Mouse (Mus musculus) CD8-positive naive resting alpha-beta T cell, adult 2 months (primary cell): Measurements from ENCODE around the gene Limch1.

Source experiments
- DNase-seq, 2 experiments: peaks; one replicate each; pipeline ENCODE4 v3.0.0; 2022; ENCODE audit warnings: low read depth in 2 of 2, low spot score in 2 of 2

Limch1 gene

DNA sequence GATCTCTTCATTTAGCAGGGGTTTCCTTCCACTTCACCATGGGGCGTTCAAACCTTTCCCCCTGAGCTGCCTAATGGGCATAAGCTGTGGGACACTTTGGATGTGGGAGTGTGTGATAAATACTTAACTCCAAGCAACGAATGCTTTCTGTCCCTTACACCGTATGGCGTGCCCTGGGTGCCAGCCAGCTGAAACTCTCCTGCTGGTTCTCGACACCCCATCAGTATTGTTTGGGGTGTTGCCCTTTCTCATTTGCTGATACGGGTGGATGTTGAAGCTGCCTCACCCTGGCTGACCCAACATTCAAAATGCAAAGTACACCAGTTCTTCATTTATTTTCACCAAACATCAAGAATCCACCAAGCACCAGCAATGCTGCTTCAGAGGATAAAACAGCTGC lies 168.2 kb downstream of the Limch1 start:
- no peak for DNase-seq

DNA sequence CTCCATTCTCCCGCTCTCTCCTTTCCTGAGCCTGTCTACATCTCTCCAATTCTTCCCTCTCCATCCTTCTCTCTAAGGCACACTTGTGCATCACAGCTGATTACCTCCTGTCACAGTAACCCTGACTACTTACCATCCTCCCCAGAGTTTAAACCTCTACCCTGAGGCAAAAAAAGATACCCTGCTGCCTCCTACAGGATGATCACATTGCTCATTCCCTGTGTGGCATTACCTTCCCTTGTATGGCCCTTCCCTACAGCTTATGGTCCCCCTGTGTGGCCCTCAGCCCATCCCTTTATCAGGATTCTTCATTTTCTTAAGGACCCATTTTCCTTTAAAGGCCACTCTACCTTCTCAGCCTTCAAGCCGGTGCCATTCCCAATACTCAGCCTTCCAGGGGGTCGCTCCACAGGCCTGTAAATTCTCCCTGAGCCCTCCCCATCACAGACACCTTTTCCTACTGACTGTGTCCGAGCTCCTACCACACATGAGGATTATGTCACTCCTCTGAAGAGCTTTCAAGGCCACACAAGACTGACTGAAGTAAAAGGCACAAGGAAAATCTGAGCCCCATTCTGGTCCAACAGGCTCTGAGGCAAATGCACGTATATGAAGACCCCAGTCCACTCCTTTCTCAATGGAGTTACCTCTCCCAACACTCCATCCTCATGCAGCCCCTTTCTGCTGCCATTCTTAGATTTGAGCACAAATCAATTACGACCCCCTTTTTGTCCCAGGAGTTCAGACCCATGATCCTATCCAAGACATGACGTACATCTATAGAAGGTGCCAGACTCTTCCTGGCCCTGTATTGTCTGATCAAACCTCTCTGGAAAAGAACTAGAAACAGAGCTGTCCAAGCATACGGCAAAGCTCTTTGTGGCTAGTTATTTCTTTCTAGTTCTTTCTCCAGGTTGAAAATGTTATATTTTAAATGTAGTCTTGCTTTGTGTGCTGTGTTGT lies 172.0 kb downstream of the Limch1 start:
- DNase-seq: no peak

DNA sequence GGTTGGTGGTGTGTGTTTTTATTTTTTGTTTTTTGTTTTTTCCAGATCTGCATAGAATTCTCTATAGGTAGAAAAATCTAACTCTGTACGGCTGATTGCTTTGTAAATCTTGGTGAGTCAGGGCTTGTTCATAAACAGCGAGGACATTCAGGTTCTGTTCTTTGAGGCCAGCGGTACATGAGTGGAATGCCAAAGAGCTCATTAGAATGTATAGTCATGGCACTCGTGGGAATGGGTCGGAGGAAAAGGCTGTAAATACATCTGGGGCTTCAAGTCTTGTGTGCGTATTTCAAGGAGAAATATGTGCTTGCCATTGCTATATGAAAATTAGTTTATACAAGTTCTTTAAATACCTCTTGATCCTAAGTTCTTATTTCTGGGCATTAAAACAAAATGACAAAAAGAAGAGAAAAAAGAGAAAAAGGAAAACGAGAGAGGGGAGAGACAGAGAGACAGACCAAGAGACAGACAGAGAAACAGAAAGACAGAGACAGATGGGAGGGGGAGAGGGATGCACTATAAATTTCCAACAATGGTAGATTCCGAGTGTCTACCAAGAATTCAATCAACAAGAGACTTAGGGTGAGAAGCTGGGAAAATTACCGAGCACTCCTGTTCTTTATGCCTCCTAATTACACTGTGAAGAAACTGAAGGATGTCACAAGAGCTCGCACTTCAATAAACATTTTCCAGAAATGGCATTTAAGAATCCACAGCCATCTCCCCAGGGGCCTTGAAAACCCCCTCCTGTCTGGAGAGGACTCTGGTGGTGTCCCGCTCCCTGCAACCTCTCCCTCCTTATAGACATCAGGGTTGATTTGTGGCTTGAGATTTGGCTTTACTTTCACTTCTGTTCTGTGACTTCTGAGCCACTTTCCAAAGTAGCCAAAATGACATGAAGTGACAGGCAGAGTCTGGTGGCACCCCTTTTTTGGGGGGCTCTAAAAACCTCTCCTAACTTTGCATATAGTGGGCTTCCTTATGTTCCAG lies 173.0 kb downstream of the Limch1 start:
- no peak for DNase-seq

DNA sequence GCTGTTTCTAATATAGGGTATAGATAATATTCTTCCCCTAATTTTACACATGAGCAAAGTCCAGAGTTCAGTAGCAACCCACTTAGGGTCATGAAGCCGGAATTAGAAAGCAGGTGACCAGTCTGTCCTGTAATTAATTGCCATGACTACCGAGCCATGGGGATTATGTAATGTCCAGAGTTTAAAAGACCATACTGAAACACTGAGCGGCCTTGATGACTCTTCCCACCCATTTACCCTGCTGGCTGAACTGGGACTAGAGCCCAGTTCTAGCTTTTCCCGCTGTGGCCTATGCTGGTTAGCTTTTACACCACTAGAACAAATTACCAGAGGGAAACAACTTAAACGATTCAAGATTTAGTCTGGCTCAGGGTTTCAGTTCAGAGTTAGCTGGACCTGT lies 177.0 kb downstream of the Limch1 start:
- no peak for DNase-seq

DNA sequence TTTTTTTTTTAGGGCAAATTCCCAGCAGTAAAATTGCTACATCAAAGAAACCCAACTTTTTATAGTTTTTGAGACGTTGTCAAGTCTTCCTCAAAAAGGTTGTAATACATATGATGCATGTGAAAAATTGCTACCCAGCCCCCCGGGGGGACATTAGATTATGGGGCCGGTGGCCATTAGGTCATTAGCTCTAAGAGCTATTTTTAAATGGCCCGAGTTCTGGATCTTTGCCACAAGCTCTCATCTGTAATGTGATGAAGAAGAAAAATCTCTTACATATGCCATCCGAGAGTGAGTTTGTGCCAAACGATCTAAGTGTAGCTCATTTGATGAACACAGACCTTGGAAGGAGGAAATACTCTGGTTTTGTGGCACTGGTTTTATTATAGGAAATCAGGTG lies 183.7 kb downstream of the Limch1 start:
- DNase-seq: no peak

DNA sequence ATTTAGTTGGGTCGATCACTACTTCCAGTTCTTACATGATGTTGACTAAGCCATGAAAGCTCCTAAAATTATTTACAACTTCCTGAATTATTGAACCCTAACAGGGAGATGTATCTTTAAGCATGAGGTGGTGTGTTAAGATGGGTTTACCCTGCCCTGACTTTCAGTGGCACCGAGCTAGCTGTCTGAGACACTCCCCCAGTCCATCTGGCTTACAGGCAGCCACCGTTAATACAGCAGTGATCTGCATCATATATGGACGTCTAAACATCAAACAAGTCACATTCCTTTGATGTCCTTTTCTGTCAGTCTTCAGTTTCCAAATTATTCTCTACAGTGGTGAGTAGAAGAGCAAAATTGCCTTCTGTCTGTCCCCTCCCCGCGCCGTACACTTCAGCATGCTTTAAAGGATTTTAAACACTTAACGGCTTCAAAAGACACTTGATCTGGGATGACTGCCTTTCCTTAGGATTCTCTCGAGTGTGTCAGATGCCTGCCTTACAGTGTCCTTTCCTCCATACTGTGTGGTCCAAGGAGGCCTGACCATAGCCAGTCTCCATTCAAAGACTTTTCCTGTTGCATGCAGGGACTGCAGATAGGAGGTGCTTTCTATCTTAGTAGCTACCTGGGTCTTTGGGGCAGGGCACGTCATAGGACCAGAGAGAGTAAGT lies 187.6 kb downstream of the Limch1 start:
- DNase-seq: no peak

DNA sequence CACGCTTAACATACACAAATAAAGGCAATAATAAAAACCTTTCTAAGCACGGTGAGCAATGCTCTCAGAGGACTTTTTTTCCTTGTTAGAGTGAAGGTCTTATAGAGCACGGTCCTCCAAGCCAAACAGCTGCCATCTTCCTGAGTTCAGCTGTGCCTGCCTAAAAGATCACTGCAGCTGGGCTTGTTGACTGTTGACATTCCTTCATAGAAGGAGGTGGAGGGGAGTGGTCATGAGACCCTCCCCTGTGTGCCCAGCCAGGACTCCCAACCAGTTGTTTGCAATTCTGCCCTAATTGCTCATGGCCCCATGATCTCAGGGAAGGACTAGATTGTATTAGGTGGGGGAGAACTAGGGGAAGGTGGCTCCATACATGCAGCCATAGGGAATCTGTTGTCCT lies 189.0 kb downstream of the Limch1 start:
- no peak for DNase-seq

DNA sequence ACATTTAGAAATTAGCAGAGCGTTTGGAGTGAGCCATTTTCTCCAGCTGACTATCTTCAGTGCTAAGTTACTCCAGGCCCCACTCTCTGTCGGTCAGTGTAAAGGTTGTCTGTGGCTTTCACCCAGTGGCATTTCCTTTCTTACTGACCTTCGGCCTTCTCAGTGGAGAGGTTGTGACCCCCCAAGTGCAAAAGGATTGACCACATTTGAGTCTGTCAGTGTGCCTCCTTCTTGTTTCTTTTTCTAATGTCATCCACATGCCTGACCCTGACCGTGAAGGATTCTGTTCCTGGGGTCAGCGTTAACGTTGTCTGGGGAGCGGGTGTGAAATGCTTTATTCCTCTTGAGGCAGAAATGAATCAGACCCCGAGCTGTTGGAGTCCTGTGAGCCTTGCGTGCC lies 191.7 kb downstream of the Limch1 start:
- DNase-seq: no peak

DNA sequence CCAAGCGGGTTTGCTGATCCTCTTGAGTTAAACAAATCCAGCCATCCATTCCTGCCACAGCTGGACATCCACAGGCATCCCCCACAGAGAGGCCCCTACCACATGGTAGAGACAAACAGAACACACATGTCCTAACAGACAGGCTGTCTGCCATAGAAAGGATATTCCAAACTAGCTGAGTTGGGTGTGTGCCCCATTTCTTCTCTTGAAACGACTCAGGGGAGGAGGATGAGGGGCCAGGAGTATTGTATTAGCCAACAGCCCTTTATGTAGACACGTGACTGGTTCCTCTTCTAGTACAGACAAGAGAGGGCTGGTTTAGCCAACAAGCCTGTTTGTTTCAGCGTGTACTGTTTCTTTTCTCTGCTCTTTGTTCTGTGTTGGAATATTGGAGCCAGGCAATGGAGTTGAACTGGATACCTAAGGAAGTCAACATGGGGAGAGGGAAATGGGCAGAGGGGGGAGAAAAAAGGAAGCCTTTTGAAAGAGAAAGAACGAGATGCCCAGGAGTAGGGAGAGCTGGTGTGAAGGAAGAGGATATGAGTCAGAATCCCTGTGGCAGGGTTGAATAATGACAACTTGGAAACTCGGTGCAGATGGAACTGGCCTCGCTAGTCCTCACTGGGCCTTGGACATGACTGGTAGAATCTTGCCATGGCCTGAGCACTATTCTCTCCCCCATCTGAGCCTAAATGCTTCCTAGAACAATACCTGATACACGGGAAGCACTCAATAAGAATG lies 196.3 kb downstream of the Limch1 start:
- no peak for DNase-seq

DNA sequence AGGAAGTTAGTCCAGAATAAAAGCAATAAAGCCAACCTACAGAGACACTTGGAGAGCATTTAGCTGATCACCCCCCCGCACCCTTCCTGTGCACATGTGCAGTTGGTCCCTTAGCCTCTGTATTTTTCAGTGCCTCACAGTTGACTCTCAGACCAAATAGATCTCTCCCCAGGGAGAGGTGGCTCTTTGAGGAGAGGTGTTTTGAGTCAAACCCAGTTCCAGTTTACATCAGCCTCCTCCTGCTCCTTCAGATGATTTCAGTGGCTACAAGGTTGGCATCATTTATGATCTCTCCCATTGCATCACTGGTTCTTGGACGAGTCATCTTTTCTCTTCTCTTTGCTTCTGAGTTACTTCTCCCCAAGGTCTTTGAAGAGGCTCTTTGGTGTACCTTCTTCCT lies 197.3 kb downstream of the Limch1 start:
- DNase-seq: no peak

DNA sequence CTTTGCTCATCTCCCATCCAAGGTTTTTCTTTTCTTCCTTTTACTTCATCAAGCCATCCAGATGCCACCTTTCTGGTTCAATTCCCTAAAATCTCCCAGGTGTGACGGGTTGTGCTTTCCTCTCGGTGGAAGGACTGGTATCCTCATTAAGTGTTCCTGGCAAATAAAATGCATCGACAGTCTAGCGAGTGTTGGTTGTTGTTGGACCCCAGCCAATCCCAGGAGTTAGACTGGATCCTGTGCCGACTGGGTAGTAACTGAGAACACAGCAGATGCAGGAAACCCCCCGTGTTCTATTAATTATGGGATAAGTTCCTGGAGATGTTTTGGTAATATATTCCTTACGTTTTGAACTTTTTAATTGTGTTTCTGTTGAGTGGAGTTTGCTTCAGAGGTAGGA lies 197.9 kb downstream of the Limch1 start:
- DNase-seq: no peak

DNA sequence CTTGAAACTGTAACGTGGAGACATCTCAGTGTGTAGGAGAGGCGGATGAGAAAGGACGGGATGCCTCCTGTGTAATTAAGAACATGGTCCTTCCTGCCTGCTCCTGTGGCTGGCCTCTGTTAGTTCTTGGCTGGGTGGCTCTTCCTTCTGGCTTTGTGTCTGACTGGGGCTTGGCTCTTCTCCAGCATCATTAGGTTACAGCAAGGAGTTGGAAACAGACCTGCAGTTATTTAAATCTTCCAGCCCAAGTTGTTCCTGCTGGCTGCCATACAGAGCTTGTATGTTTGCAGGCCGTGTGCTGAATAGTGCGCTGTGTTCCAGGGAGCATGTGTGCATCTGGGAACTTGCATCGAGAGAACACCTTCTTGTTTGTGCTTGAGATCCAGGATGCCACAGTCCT lies 202.3 kb downstream of the Limch1 start:
- DNase-seq: no peak

DNA sequence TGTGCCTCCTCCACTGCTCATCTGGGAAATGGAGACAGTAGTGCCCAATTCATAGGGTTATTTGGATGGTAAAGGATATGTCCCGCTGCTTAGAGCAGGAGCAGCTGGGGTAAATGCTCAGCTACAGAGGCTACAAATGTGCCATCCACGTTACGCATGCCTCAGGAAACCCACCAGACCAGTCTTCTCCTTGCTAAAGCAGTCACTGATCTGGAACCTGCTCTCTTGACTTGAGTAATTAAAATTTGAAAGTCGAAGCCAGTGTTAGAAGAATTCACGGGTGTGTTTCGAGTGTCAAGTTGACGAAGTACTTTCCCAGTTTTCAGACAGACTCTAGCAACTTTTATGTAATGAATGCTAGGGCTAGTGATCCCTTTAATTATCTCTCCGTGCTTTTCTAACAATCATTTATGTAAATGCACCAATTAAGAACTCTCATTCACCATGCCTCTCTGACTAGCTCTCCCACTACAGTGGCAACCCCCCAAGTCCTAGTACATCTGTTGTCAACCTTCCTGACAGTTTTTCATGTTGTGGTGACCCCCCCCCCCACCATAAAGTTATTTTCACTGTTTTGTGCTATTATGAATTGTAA lies 203.6 kb downstream of the Limch1 start:
- DNase-seq: no peak

DNA sequence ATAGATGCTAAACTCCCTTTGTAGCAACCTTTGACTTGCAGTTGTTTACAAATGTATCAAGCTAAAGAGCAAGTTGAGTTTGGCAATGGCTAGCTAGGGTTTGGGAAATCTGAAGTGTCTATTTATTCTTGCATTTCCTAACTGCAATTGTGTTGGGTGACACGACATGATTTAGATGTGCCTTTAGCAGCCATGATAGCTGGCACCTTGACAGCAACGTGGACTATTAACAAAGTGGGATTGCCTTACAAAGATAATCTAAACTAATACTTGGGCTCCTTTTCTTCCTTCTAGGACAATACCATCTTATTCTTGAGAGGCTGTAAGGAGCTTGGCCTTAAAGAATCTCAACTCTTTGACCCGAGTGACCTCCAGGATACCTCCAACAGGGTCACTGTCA lies 207.7 kb downstream of the Limch1 start:
- no peak for DNase-seq

DNA sequence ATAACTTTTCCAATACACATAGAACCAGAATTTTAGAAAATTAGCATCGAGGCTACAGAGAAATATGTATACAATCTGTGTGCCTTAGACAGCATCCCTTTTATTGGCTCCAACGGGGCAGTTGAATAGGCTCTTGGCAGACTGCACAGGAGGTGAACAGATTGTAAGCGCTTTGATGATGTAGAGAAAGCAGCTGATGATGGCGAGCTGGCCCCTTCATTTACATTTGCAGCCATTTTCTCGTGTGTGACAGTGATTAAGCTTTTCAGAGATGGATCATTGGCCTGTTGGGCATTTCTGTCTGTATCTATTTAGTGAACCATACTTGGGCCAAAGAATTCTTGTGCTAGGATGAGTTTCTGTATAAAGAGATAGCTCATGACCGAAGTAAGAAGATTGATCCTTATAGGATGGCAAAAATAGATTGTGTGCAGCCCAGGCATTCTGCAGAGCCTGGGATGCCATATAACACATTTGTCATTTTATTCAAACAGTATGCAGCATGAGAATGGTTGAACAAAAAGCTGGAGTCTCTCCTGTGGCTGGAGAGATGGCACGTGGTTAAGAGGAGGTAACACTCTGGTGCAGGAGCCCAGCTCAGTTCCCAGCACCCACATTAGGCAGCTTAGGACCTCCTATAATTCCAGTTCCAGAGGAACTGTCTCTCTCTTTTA lies 208.5 kb downstream of the Limch1 start:
- DNase-seq: no peak

DNA sequence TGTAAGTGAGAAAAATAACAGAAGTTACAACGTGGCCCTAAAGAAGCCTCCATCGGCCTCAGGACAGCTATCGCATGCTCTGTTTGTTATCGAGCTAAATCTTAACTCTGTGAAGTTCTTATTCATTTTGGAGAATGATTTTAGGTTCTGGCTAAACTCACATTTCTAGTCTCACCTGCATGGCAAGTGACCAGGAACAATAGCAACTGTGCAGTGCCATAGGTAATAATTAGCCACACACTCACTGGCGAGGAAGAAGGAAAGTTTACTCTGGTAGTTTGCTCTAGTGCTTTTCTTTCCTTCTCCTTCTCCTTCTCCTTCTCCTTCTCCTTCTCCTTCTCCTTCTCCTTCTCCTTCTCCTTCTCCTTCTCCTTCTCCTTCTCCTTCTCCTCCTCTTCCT lies 209.6 kb downstream of the Limch1 start:
- DNase-seq: no peak

DNA sequence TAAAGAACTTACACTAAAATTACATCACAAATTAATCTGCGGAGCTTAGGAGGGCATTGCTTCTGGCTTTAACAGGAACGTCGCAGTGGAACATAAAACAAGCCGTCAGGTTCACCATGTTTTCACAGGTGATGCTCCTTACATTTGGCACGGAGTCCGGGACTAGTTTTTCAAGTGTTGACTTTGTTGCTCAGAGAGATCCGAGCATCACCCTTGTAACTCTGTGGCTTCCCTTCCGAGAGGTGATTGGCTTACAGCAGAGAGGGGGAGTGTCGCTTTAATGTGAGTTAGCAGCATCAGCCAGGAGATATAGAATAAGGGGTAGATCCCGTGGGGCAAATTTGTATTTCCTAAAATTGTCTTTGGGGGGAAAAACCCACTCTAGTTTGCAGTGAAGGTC lies 212.0 kb downstream of the Limch1 start:
- DNase-seq: no peak

DNA sequence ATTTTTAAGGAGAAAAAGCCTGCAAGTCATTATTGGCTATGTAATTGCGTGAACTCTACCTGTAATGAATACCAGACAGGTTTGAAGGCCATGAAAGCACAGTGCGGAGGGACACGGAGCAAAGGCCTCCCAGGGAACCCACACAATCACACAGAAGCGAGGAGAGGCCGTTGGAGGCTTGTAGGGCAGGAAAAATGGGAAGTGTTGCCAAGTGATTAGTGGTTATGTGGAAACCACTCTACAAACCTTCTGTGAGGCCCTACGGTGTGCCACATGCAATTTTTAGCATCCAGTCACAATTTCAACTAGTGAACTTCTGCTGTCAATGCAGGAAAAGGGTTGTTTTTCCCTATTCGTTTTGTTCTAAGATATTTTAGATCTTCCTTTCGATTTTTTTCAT lies 212.5 kb downstream of the Limch1 start:
- no peak for DNase-seq

DNA sequence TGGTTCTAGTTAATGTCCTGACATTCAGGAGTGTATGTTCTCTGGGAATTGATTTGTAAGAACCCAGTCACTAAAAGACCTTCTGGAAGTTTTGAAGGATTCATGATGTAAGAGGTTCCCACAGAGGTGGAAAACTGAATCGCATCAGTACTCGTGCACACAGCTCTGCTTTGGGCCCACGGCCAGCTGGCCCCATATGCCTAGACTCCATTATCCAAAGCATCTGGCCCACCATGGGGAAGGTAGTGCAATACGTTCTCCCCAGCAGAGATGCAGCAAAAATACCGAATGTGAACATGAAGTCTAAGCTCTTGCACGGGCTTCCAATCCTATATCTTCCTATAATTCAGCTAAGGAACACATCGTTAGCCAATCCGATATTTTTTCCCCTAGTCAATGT lies 214.3 kb downstream of the Limch1 start:
- no peak for DNase-seq

DNA sequence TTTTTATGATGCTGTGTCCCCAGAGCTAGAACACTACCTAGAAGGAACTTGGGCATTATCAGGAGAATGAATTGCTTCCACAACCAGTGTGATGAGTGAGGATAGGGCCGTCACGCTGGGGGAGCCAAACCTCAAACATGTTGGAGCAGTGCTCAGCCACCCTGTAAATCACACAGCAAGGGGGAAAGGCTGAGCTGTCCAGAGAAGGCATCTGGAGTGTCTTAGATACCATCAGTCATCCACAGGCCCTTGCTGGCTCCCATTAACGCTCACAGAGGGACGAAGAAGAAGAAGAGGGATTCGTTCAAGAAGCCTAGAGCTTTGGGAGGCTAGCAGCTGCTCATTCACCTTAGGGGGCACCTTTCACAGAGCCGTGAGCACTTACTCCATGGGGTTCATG lies 219.8 kb downstream of the Limch1 start:
- DNase-seq: no peak
